ENCODE assay signal across 11 mouse cellular contexts in genomic region chr9:65264959-65265358, GRCm38 (mm10). TPM values are rescaled to one million over a fixed set of nuclear protein-coding genes. Genes with fewer than 3 reads are reported as not detected.
DNase-seq lines count a peak whose midpoint lies in the region; ATAC-seq lines count a peak whose summit lies in the region.
"Had no signal": no experiment of that assay in that cellular context is flagged by ENCODE, and none has a peak within 500 bp of the region (broad histone marks: within the 10 kb centered on the region; RNA-seq: fewer than 3 reads in every experiment).

Gene Cilp, plus strand, starts transcription at chr9:65265180.

- H3K9ac ChIP-seq in forebrain, embryonic 14.5 days (ENCODE audit: low read length): peak within 1 kb of the TSS; percentile 17; the same call in 1 of the 2 replicates
- no peak within 1 kb of the TSS for H3K9ac ChIP-seq in forebrain, embryonic 15.5 days (replicated peaks)

- H3K27ac ChIP-seq in forebrain, embryonic 14.5 days (ENCODE audit: low read depth, low read length): peak within 1 kb of the TSS; percentile 15; the same call in 1 of the 2 replicates
- no peak within 1 kb of the TSS for H3K27ac ChIP-seq in forebrain, embryonic 15.5 days (replicated peaks)

- 44% methylated on average over 5 of the region's 5 CpGs for WGBS in forebrain, embryonic 14.5 days
- 45% methylated on average over 5 of the region's 5 CpGs for WGBS in forebrain, embryonic 15.5 days

- H3K27me3 ChIP-seq in forebrain, embryonic 14.5 days (replicated peaks; ENCODE audit: control insufficient read depth, insufficient read depth, low read length): no peaks in the 10 kb centered on the region
- no peaks in the 10 kb centered on the region for H3K27me3 ChIP-seq in forebrain, embryonic 15.5 days

- H3K4me1 ChIP-seq in forebrain, embryonic 14.5 days (ENCODE audit: control insufficient read depth, insufficient read depth, low read length): peaks cover 12% of the 10 kb centered on the region; the same call in 1 of the 2 replicates
- H3K4me1 ChIP-seq in forebrain, embryonic 15.5 days: peaks cover 25% of the 10 kb centered on the region

- no peak within 1 kb of the TSS for H3K4me2 ChIP-seq in forebrain, embryonic 14.5 days (ENCODE audit: low read length)
- no peak within 1 kb of the TSS for H3K4me2 ChIP-seq in forebrain, embryonic 15.5 days (replicated peaks)

- H3K9me3 ChIP-seq in forebrain, embryonic 14.5 days (replicated peaks; ENCODE audit: control insufficient read depth, low read length): no peaks in the 10 kb centered on the region
- H3K9me3 ChIP-seq in forebrain, embryonic 15.5 days: no peaks in the 10 kb centered on the region

- no peaks in the 10 kb centered on the region for H3K36me3 ChIP-seq in forebrain, embryonic 14.5 days (ENCODE audit: control insufficient read depth, insufficient read depth, low read length)
- no peaks in the 10 kb centered on the region for H3K36me3 ChIP-seq in forebrain, embryonic 15.5 days

- no peak for ATAC-seq in forebrain, embryonic 14.5 days
- no peak for ATAC-seq in forebrain, embryonic 15.5 days (replicated peaks)
- ATAC-seq: hindbrain, embryonic 16.5 days had no signal

- DNase-seq in forebrain, embryonic 14.5 days (ENCODE audit: low spot score): peak; percentile 39
- peak; percentile 80 for DNase-seq in kidney, postnatal 10 days
- DNase-seq in kidney, postnatal 25 days: no peak
- DNase-seq in MN1 (ENCODE audit: low spot score): peak; percentile 43
- DNase-seq in gastrocnemius, postnatal 4 days (ENCODE audit: low spot score in 2 of 2): peak; percentile 37 to 70
- no peak for DNase-seq in yolk sac, embryonic 10.5 days (ENCODE audit: low spot score)
- no peak for DNase-seq in ovary, postnatal 10 days (ENCODE audit: low spot score)
- DNase-seq: B cell, adult 2 months; retina, postnatal 1 day had no signal

- H3K4me3 ChIP-seq in forebrain, embryonic 14.5 days (ENCODE audit: low read depth, low read length): no peak within 1 kb of the TSS
- no peak within 1 kb of the TSS for H3K4me3 ChIP-seq in forebrain, embryonic 15.5 days

RNA-seq across cellular contexts. Expression of gene Cilp, which starts in this region (rescaled TPM):
- 0.20 and 0.30 TPM in 2 replicates for polyA plus RNA-seq in forebrain, embryonic 14.5 days (2014; fragmentation: Nextera tagmentation; extraction: Ambion mirVana)
- 0.42 and 0.55 TPM in 2 replicates for polyA plus RNA-seq in forebrain, embryonic 15.5 days (2015; fragmentation: Nextera tagmentation; extraction: Ambion mirVana)
- total RNA-seq in gastrocnemius, postnatal 4 days (2021): 10 to 100 TPM; 56.9 to 59.0 TPM

Comparison
In these comparisons a context has a peak if more than half of its experiments do, and no peak if none do; other contexts are left out.
1. DNase-seq: peak in kidney, postnatal 10 days (single experiment), MN1 (single experiment) and gastrocnemius, postnatal 4 days (2 of 2); none in kidney, postnatal 25 days (0 of 2), yolk sac, embryonic 10.5 days (single experiment) and ovary, postnatal 10 days (single experiment).
2. Peak in DNase-seq, H3K27ac ChIP-seq and H3K9ac ChIP-seq in forebrain, embryonic 14.5 days; RNA of the gene not detected or under 1 TPM.